Mouse (Mus musculus) embryonic facial prominence, embryonic 11.5 days (tissue): Measurements from ENCODE around the gene Nfib. TPM values are rescaled to one million over a fixed set of nuclear protein-coding genes. Genes with fewer than 3 reads are reported as not detected.

Source experiments
- ATAC-seq: fragments of 200-750 bp; cut with Nextera tagmentation; replicated peaks from 2 replicates; pipeline ENCODE4 v1.8.0; 2017; ENCODE audit warnings: low read depth; ENCODE audit not compliant: insufficient number of reproducible peaks, low FRiP score, low TSS enrichment
- DNase-seq: peaks from one replicate; pipeline ENCODE4 v3.0.0-alpha.2; 2015; ENCODE audit warnings: low spot score
- H3K27ac ChIP-seq: fragments of 300-500 bp; sonication (generic); replicated peaks from 2 replicates; pipeline ENCODE4 v1.5.1; 2014; ENCODE audit warnings: mild to moderate bottlenecking, low read depth, low read length, control low read depth
- H3K27me3 ChIP-seq: fragments of 300-500 bp; sonication (generic); 2 replicates; pipeline ENCODE4 v1.6.1; 2014; ENCODE audit warnings: mild to moderate bottlenecking, low read length, moderate library complexity, mixed read lengths; ENCODE audit not compliant: control insufficient read depth, insufficient read depth
- H3K36me3 ChIP-seq: fragments of 300-500 bp; sonication (generic); replicated peaks from 2 replicates; pipeline ENCODE4 v1.6.1; 2014; ENCODE audit warnings: low read depth, mild to moderate bottlenecking, low read length, moderate library complexity, mixed read lengths; ENCODE audit not compliant: control insufficient read depth, insufficient read depth
- H3K4me1 ChIP-seq: fragments of 300-500 bp; sonication (generic); 2 replicates; pipeline ENCODE4 v1.6.1; 2014; ENCODE audit warnings: low read length, mixed read lengths; ENCODE audit not compliant: control insufficient read depth, insufficient read depth
- H3K4me2 ChIP-seq: fragments of 300-500 bp; sonication (generic); 2 replicates; pipeline ENCODE4 v1.6.1; 2014; ENCODE audit warnings: low read depth, mild to moderate bottlenecking, control low read depth, low read length, moderate library complexity
- H3K4me3 ChIP-seq: fragments of 300-500 bp; sonication (generic); 2 replicates; pipeline ENCODE4 v1.5.1; 2014; ENCODE audit warnings: low read depth, low read length, control low read depth
- H3K9ac ChIP-seq: fragments of 300-500 bp; sonication (generic); replicated peaks from 2 replicates; pipeline ENCODE4 v1.6.1; 2014; ENCODE audit warnings: mild to moderate bottlenecking, control low read depth, low read length
- H3K9me3 ChIP-seq: fragments of 300-500 bp; sonication (generic); replicated peaks from 2 replicates; pipeline ENCODE4 v1.6.1; 2016; ENCODE audit warnings: mild to moderate bottlenecking, low read length, inconsistent platforms, mixed read lengths; ENCODE audit not compliant: control insufficient read depth
- WGBS: fragments of 180-500 bp; shearing (Covaris S2); extraction: QIAGEN DNeasy Blood & Tissue Kit; methylation state at CpG from one replicate; pipeline ENCODE4 v1.1.7; 2014; 5-methylcytosine and 5-hydroxymethylcytosine counted together
- polyA plus RNA-seq: library from polyadenylated mRNA; unstranded; fragments of >200 nt; fragmentation: Nextera tagmentation; extraction: Ambion mirVana; gene quantifications from 2 replicates; pipeline ENCODE4 v1.2.1, GENCODE M21; 2014

Nfib gene
- polyA plus RNA-seq, 1 experiment from 2014 or later, result 30.9 TPM

- DNase-seq (no peak), ATAC-seq (no peak)
- Histone ChIP-seq H3K27ac (no peak overlapping the region), H3K4me2 (no peak overlapping the region), H3K27me3 (no peaks in the 10 kb centered on the region), H3K4me1 (no peaks in the 10 kb centered on the region), H3K36me3 (no peaks in the 10 kb centered on the region), H3K9me3 (no peaks in the 10 kb centered on the region), H3K4me3 (no peak overlapping the region), H3K9ac (no peak overlapping the region)
- 70% methylated on average over 5 of the region's 5 CpGs for WGBS
These were observed 68.9 kb downstream of the Nfib start for GRCm38 (mm10) chr4:82636658-82637057.

DNA sequence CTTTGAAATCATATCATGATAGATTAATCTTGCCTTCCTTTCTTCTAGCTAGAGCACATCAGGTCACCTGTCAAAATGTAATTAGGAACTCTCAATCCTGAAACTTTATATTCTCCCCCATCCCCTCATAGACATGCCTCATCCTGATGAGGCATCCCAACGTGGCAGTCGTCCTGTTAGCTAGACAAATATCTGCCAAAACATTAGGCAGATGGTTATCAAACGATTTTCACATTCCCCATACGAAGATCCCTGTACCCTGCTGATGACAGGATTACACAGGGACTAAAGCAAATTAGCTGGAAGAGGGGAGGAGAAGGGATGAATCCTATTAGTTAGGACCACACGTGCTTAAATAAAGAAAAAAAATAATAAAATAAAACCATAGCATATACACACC is 69.7 kb downstream of the Nfib start:
- Histone ChIP-seq H3K9ac (no peak overlapping the region), H3K4me2 (no peak overlapping the region), H3K36me3 (no peaks in the 10 kb centered on the region), H3K4me3 (no peak overlapping the region), H3K9me3 (no peaks in the 10 kb centered on the region), H3K4me1 (no peaks in the 10 kb centered on the region), H3K27ac (no peak overlapping the region), H3K27me3 (no peaks in the 10 kb centered on the region)
- WGBS, result 68% methylated on average over 5 of the region's 5 CpGs
- ATAC-seq (no peak), DNase-seq (no peak)

DNA sequence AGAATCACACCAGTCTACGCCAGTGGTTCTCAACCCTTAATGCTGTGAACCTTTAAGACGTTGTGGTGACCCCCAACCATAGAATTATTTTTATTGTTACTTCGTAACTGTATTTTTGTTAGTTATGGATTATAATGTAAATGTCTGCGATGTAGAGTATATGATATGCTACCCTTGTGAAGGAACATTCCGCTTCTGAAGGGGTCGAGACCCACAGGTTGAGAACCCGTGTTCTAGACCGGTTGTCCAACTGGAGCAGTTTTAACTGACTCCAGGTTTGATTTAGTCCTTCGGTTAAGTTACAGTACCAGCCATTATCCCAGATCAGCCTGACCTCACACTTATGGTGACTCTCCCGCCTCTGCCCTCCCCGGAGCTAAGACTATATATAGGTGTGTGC is 70.4 kb downstream of the Nfib start:
- ATAC-seq (no peak), DNase-seq (no peak)
- no peaks in the 10 kb centered on the region for H3K4me1 ChIP-seq
- H3K27ac ChIP-seq, result no peak overlapping the region
- H3K36me3 ChIP-seq, result no peaks in the 10 kb centered on the region
- no peak overlapping the region for H3K9ac ChIP-seq
- no peaks in the 10 kb centered on the region for H3K27me3 ChIP-seq
- no peak overlapping the region for H3K4me2 ChIP-seq
- H3K9me3 ChIP-seq, result no peaks in the 10 kb centered on the region
- H3K4me3 ChIP-seq, result no peak overlapping the region
- 90% methylated on average over 11 of the region's 11 CpGs for WGBS

DNA sequence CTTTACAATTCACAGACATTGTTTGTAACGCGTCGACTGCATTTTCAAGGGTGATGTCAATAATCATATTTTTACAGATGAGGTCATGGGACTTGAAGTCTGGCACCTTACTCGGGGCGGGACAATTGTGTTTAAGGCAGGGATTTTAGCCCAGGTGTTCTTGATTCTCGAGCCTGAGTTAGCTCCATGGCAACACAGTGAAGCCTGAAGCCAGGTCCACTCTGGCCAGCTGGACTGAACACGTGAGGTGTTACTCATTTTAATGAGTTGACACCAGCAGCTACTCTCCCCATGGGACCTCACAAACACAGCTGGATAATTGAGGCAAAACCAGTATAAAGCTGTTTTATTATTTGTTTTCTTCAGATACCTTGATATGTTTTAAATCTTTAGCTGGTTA is 71.2 kb downstream of the Nfib start:
- 69% methylated on average over 7 of the region's 7 CpGs for WGBS
- Histone ChIP-seq H3K4me1 (no peaks in the 10 kb centered on the region), H3K4me3 (no peak overlapping the region), H3K9ac (no peak overlapping the region), H3K27me3 (no peaks in the 10 kb centered on the region), H3K4me2 (no peak overlapping the region), H3K9me3 (no peaks in the 10 kb centered on the region), H3K36me3 (no peaks in the 10 kb centered on the region), H3K27ac (no peak overlapping the region)
- no peak for ATAC-seq
- no peak for DNase-seq

GRCm38 (mm10) chr4:82624285-82625045 is 81.1 kb downstream of the Nfib start:
- no peaks in the 10 kb centered on the region for H3K9me3 ChIP-seq
- H3K27me3 ChIP-seq, result no peaks in the 10 kb centered on the region
- H3K27ac ChIP-seq, result no peak overlapping the region
- DNase-seq (no peak), ATAC-seq (no peak)
- 80% methylated on average over 8 of the region's 8 CpGs for WGBS
- H3K4me1 ChIP-seq, result no peaks in the 10 kb centered on the region
- H3K9ac ChIP-seq, result no peak overlapping the region
- no peak overlapping the region for H3K4me3 ChIP-seq
- no peak overlapping the region for H3K4me2 ChIP-seq
- H3K36me3 ChIP-seq, result no peaks in the 10 kb centered on the region

DNA sequence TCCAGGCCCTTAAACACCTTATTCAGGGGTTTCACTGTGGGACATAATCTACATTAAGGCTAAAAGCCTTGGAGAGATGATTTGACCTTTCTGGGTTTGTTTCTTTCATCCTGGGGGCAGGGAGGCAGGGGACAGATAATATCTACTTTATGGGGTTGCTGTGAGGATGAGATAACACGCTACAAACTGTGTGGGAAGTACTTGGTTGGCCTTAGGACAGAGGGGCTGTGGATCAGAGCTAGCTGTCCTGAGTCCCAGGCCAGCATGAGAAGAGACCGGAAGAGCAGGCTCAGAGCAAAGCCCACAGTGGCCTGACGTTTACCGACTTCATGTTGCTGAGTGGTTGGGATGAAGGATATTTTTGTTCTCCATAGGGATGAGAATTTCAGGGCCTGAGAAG is 81.7 kb downstream of the Nfib start:
- DNase-seq (no peak), ATAC-seq (no peak)
- Histone ChIP-seq H3K36me3 (no peaks in the 10 kb centered on the region), H3K9ac (no peak overlapping the region), H3K27ac (no peak overlapping the region), H3K27me3 (no peaks in the 10 kb centered on the region), H3K4me3 (no peak overlapping the region), H3K9me3 (no peaks in the 10 kb centered on the region), H3K4me2 (no peak overlapping the region), H3K4me1 (no peaks in the 10 kb centered on the region)
- 77% methylated on average over 4 of the region's 4 CpGs for WGBS

DNA sequence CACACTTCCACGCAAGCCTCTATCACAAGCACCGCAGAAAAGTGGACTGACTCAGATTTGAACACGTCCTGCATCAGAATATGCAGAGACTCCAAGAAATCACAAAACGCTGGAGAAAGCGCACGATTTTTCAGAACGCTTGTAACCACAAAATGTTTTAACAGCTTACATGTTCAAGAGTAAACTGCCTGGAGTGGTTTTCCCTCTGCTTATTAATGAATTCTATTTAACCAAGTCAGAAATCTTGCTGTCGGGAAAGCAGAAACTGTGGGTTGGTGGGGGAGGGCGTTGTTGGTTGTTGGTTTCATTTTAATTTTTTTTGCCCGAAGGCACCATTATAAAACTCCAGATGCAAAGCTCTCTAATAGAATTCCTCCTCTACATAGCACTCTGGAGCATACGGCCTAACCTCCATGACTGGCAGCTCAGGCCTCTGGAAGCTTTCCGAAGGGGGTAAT is 82.4 kb downstream of the Nfib start:
- Histone ChIP-seq H3K36me3 (no peaks in the 10 kb centered on the region), H3K4me3 (no peak overlapping the region), H3K9ac (no peak overlapping the region), H3K9me3 (no peaks in the 10 kb centered on the region), H3K27me3 (no peaks in the 10 kb centered on the region), H3K27ac (no peak overlapping the region), H3K4me1 (no peaks in the 10 kb centered on the region), H3K4me2 (no peak overlapping the region)
- ATAC-seq, result no peak
- no peak for DNase-seq
- WGBS, result 84% methylated on average over 12 of the region's 12 CpGs

DNA sequence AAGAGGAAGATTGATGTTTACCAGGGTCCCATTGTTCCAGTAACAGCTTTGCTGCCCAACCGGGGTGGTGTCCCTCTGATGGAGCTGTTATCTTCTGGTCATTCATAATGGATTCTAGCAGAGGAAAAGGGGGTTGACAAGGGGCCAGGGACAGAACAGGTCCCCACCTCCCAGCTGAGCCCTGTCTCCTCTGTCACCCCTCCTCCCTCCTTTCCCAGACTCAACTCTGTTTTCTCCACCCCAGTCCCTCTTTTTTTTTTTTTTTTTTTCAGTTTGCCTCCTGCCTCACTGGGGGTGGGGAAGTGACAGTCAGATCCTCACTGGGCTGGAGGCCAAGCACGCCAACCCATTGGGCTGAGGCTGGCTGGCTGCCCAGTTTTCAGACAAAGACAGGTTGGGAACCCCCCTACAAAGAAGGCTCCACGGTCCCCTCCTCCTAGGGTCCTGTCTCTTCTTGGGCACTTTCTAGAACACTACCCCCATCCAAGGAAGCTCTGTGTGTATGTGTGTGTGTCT is 83.2 kb downstream of the Nfib start:
- H3K4me3 ChIP-seq, result no peak overlapping the region
- DNase-seq (no peak), ATAC-seq (0 out of 2 replicates have a peak, but pooled peaks have one; percentile 56)
- no peak overlapping the region for H3K9ac ChIP-seq
- H3K4me2 ChIP-seq, result no peak overlapping the region
- 32% methylated on average over 3 of the region's 3 CpGs for WGBS
- no peaks in the 10 kb centered on the region for H3K36me3 ChIP-seq
- no peaks in the 10 kb centered on the region for H3K27me3 ChIP-seq
- no peaks in the 10 kb centered on the region for H3K9me3 ChIP-seq
- no peak overlapping the region for H3K27ac ChIP-seq
- no peaks in the 10 kb centered on the region for H3K4me1 ChIP-seq
